Mouse (Mus musculus) lung, postnatal 0 days (tissue): ENCODE data around the gene Mylpf. TPM values are rescaled to one million over a fixed set of nuclear protein-coding genes. Genes with fewer than 3 reads are reported as not detected.

Experiments
- ATAC-seq: fragments of 200-750 bp; cut with Nextera tagmentation; 2 replicates; pipeline ENCODE4 v1.8.0; 2017; ENCODE audit warnings: moderate library complexity
- DNase-seq: peaks from one replicate; pipeline ENCODE4 v3.0.0-alpha.2; 2016; ENCODE audit warnings: low spot score
- H3K27ac ChIP-seq: fragments of 300-500 bp; sonication (generic); 2 replicates; pipeline ENCODE4 v1.5.1; 2014; ENCODE audit warnings: antibody characterized with exemption, mild to moderate bottlenecking, low read length, mixed read lengths
- H3K27me3 ChIP-seq: fragments of 300-500 bp; sonication (generic); replicated peaks from 2 replicates; pipeline ENCODE4 v1.6.1; 2014; ENCODE audit warnings: low read length, mixed read lengths; ENCODE audit not compliant: insufficient read depth
- H3K36me3 ChIP-seq: fragments of 300-500 bp; sonication (generic); 2 replicates; pipeline ENCODE4 v1.6.1; 2014; ENCODE audit warnings: low read length, mixed read lengths; ENCODE audit not compliant: insufficient read depth
- H3K4me1 ChIP-seq: fragments of 300-500 bp; sonication (generic); 2 replicates; pipeline ENCODE4 v1.6.1; 2014; ENCODE audit warnings: antibody characterized with exemption, low read depth, low read length, mixed read lengths; ENCODE audit not compliant: insufficient read depth
- H3K4me2 ChIP-seq: fragments of 300-500 bp; sonication (generic); replicated peaks from 2 replicates; pipeline ENCODE4 v1.6.1; 2014; ENCODE audit warnings: low read depth, mild to moderate bottlenecking, low read length, moderate library complexity, mixed read lengths
- H3K4me3 ChIP-seq: fragments of 300-500 bp; sonication (generic); 2 replicates; pipeline ENCODE4 v1.5.1; 2014; ENCODE audit warnings: low read depth, low read length
- H3K9ac ChIP-seq: fragments of 300-500 bp; sonication (generic); replicated peaks from 2 replicates; pipeline ENCODE4 v1.6.1; 2014; ENCODE audit warnings: low read depth, mild to moderate bottlenecking
- H3K9me3 ChIP-seq: fragments of 300-500 bp; sonication (generic); 2 replicates; pipeline ENCODE4 v1.6.1; 2016; ENCODE audit warnings: low read length, mixed read lengths
- CTCF ChIP-seq: IDR thresholded peaks from 2 replicates; pipeline ENCODE4 v1.5.1; 2016; ENCODE audit warnings: antibody characterized with exemption, mild to moderate bottlenecking
- EP300 ChIP-seq: IDR thresholded peaks from 2 replicates; pipeline ENCODE4 v1.6.1; 2016; ENCODE audit warnings: antibody characterized with exemption, mild to moderate bottlenecking, control low read depth
- WGBS: fragments of 180-500 bp; shearing (Covaris S2); extraction: QIAGEN DNeasy Blood & Tissue Kit; methylation state at CpG from one replicate; pipeline ENCODE4 v1.1.7; 2014; 5-methylcytosine and 5-hydroxymethylcytosine counted together
- polyA plus RNA-seq: library from polyadenylated mRNA; unstranded; fragments of >200 nt; fragmentation: Nextera tagmentation; extraction: Ambion mirVana; gene quantifications from 2 replicates; pipeline ENCODE4 v1.2.1, GENCODE M21; 2015

Mylpf gene
- polyA plus RNA-seq: 6.4 and 8.0 TPM in 2 replicates

- Histone ChIP-seq H3K27me3 (no peaks in the 10 kb centered on the region), H3K36me3 (no peaks in the 10 kb centered on the region), H3K9ac (peak within 1 kb of the TSS; percentile 84), H3K4me2 (peak within 1 kb of the TSS; percentile 95), H3K4me1 (peaks cover 11% of the 10 kb centered on the region; the same call in 1 of the 2 replicates), H3K4me3 (peak within 1 kb of the TSS; percentile 85), H3K9me3 (no peaks in the 10 kb centered on the region), H3K27ac (peak within 1 kb of the TSS; percentile 85)
- 0% methylated on average over 27 of the region's 44 CpGs for WGBS
- peak; percentile 95 for ATAC-seq
- peak; percentile 100 for DNase-seq
- TF ChIP-seq CTCF: peak; percentile 81
- peak; percentile 16 for TF ChIP-seq EP300
Observed at GRCm38 (mm10) chr7:127208553-127209438, at the start of gene Mylpf. Mylpf (plus strand) TSS chr7:127208890.

- no peak overlapping the region for H3K9ac ChIP-seq
- no peaks in the 10 kb centered on the region for H3K36me3 ChIP-seq
- no peak overlapping the region for H3K4me2 ChIP-seq
- no peak overlapping the region for H3K27ac ChIP-seq
- H3K4me1 ChIP-seq: no peaks in the 10 kb centered on the region
- H3K27me3 ChIP-seq: no peaks in the 10 kb centered on the region
- TF ChIP-seq CTCF: no peak
- TF ChIP-seq EP300: no peak
- DNase-seq (peak; percentile 32), ATAC-seq (no peak)
- H3K9me3 ChIP-seq: no peaks in the 10 kb centered on the region
- 79% methylated on average over 5 of the region's 5 CpGs for WGBS
- no peak overlapping the region for H3K4me3 ChIP-seq
Observed at GRCm38 (mm10) chr7:127162546-127162945, 46.1 kb upstream of the Mylpf start.

GRCm38 (mm10) chr7:127164002-127164401, 44.7 kb upstream of the Mylpf start:
- 74% methylated on average over 4 of the region's 4 CpGs for WGBS
- Histone ChIP-seq H3K4me2 (no peak overlapping the region), H3K9ac (no peak overlapping the region), H3K27ac (no peak overlapping the region), H3K36me3 (no peaks in the 10 kb centered on the region), H3K4me3 (no peak overlapping the region), H3K27me3 (no peaks in the 10 kb centered on the region), H3K9me3 (no peaks in the 10 kb centered on the region), H3K4me1 (no peaks in the 10 kb centered on the region)
- no peak for DNase-seq
- ATAC-seq: no peak
- TF ChIP-seq EP300 (no peak), CTCF (no peak)

- Histone ChIP-seq H3K27ac (no peak overlapping the region), H3K36me3 (no peaks in the 10 kb centered on the region), H3K4me3 (no peak overlapping the region), H3K27me3 (no peaks in the 10 kb centered on the region), H3K9me3 (no peaks in the 10 kb centered on the region), H3K4me2 (no peak overlapping the region), H3K9ac (no peak overlapping the region), H3K4me1 (no peaks in the 10 kb centered on the region)
- no peak for DNase-seq
- 79% methylated on average over 12 of the region's 12 CpGs for WGBS
- ATAC-seq: no peak
- TF ChIP-seq CTCF (no peak), EP300 (no peak)
Observed at GRCm38 (mm10) chr7:127165607-127166493, 42.8 kb upstream of the Mylpf start.

- Histone ChIP-seq H3K27ac (no peak overlapping the region), H3K4me3 (no peak overlapping the region), H3K9me3 (no peaks in the 10 kb centered on the region), H3K9ac (no peak overlapping the region), H3K27me3 (no peaks in the 10 kb centered on the region), H3K4me2 (no peak overlapping the region), H3K36me3 (no peaks in the 10 kb centered on the region), H3K4me1 (no peaks in the 10 kb centered on the region)
- no peak for TF ChIP-seq CTCF
- TF ChIP-seq EP300: no peak
- DNase-seq (no peak), ATAC-seq (no peak)
- 66% methylated on average over 5 of the region's 5 CpGs for WGBS
Observed at GRCm38 (mm10) chr7:127166501-127166900, 42.2 kb upstream of the Mylpf start.

GRCm38 (mm10) chr7:127176937-127177336, 31.8 kb upstream of the Mylpf start:
- H3K4me3 ChIP-seq: no peak overlapping the region
- DNase-seq: no peak
- no peaks in the 10 kb centered on the region for H3K4me1 ChIP-seq
- TF ChIP-seq CTCF: no peak
- TF ChIP-seq EP300: no peak
- H3K27ac ChIP-seq: no peak overlapping the region
- no peak for ATAC-seq
- no peak overlapping the region for H3K9ac ChIP-seq
- H3K9me3 ChIP-seq: no peaks in the 10 kb centered on the region
- H3K36me3 ChIP-seq: no peaks in the 10 kb centered on the region
- 73% methylated on average over 4 of the region's 4 CpGs for whole genome bisulfite sequencing
- no peaks in the 10 kb centered on the region for H3K27me3 ChIP-seq
- no peak overlapping the region for H3K4me2 ChIP-seq
